Mouse (Mus musculus): ENCODE data around the gene Snrnp25. TPM values are rescaled to one million over a fixed set of nuclear protein-coding genes. Genes with fewer than 3 reads are reported as not detected.
A peak's percentile ranks its signal among the peaks of the same experiment; 100 is the strongest.
"Not testable (repeated sequence)": the region's sequence is repeated elsewhere in the genome, so short reads cannot be mapped to it uniquely, and the experiment has no call there.

Snrnp25 gene
- polyA plus RNA-seq, 1 experiment from 2014 or later = 45.6 TPM

DNA sequence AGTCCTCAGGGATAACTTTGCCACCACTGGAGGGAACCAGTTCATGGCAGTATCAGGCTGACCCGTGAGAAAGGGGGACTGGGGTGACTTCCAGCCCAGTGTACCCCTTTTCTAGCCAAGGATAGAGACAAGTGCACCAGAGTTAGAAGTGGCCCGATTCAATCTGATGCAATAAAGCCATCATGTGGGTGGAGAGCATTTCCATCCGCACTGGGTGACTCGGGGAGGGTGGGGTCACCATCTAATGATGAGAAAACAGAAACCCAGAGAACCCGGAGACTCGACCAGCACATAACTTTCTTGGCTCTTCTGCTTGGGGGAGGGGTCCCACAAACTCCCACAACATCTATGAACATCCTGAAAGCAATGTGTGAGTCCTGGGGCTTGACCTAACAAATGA lies 8.5 kb upstream of the Snrnp25 start:
- Histone ChIP-seq H3K27ac (no peak overlapping the region), H3K9ac (no peak overlapping the region), H3K4me3 (no peak overlapping the region), H3K4me2 (no peak overlapping the region), H3K27me3 (peaks cover 14% of the 10 kb centered on the region), H3K9me3 (no peaks in the 10 kb centered on the region), H3K4me1 (no peaks in the 10 kb centered on the region), H3K36me3 (no peaks in the 10 kb centered on the region)
- ATAC-seq (ENCODE audit: insufficient number of reproducible peaks, low FRiP score, low TSS enrichment, low read depth) = no peak
- 63% methylated on average over 6 of the region's 6 CpGs for WGBS

DNA sequence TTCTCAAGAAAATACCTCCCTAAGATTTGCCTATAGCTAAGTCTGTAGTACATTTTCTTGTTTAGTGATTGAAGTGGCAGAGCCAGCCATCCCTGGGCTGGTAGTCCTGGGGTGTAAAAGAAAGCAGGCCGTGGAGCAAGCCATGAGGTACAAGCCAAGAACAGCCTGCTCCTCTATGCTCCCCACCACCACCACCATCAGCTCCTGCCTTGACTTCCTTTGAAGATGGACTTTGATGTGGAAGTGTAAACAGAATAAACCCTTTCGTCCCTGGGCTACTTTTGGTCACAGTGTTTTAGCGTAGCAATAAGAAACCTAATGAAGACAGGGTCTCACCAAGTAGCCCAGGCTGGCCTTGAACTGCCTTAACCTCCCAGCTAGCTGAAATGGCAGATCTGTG lies 7.4 kb upstream of the Snrnp25 start:
- 25% methylated on average over 3 of the region's 3 CpGs for WGBS
- Histone ChIP-seq H3K4me2 (no peak overlapping the region), H3K36me3 (no peaks in the 10 kb centered on the region), H3K4me3 (no peak overlapping the region), H3K9me3 (no peaks in the 10 kb centered on the region), H3K27me3 (peaks cover 14% of the 10 kb centered on the region), H3K9ac (no peak overlapping the region), H3K27ac (no peak overlapping the region), H3K4me1 (no peaks in the 10 kb centered on the region)
- ATAC-seq (ENCODE audit: insufficient number of reproducible peaks, low FRiP score, low TSS enrichment, low read depth) = no peak

DNA sequence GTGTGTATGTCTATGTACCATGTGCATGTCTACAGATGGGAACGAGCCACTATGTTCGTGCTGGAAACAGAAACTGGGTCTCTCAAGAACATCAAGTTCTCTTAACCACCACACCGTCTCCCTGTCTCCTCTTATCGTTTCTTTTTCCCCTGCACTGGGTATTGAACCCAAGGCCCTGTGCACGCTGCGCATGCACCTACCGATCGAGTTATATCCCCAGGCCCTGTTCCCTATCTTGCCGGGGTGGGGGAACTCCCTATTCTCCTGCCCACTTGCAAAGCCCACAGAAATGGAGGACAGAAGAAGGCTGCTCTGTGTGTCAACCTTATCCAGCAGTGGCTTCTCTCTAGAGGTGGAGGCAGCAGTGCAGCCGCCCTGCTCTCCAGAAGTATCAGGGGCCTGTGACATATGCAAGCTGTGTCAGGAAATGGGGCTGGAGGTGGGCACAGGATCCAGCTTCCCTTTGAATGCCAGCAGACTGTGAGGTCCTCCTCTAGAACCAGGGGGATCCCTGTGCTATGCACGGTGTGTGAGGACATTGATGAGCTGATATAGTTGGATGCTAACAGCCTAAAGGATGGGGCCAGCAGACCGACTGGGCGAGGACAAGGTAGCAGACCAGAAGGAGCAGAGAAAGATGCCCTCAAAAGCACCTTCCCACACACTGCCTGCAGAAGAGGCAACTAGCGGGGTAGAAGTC lies 6.8 kb upstream of the Snrnp25 start:
- Histone ChIP-seq H3K4me3 (no peak overlapping the region), H3K4me2 (no peak overlapping the region), H3K9me3 (no peaks in the 10 kb centered on the region), H3K27ac (no peak overlapping the region), H3K9ac (no peak overlapping the region), H3K4me1 (no peaks in the 10 kb centered on the region), H3K36me3 (no peaks in the 10 kb centered on the region), H3K27me3 (peaks cover 14% of the 10 kb centered on the region)
- no peak for ATAC-seq (ENCODE audit: insufficient number of reproducible peaks, low FRiP score, low TSS enrichment, low read depth)
- WGBS = 66% methylated on average over 14 of the region's 14 CpGs

DNA sequence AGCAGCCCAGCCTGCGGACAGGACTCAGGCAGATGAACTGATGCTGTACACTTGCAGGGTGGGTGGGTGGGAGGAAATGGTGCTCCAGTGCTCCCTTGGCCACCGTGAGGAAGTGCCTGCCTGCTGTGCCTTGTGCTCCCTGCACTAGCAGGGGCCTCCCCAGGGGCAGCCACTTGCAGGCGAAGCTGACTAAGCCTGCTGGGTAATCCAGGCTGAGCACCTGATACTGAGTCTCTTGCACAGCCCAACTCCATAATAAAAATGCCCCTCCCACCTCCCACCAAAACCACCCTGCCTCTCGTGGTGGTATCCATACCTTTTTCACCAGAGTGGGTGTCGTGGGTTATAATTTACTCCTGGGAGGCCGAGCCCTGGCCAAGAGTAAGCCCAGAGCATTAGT lies 6.0 kb upstream of the Snrnp25 start:
- Histone ChIP-seq H3K36me3 (no peaks in the 10 kb centered on the region), H3K4me2 (no peak overlapping the region), H3K27ac (no peak overlapping the region), H3K4me3 (no peak overlapping the region), H3K9ac (no peak overlapping the region), H3K9me3 (no peaks in the 10 kb centered on the region), H3K27me3 (peaks cover 14% of the 10 kb centered on the region), H3K4me1 (no peaks in the 10 kb centered on the region)
- WGBS = 33% methylated on average over 6 of the region's 6 CpGs
- ATAC-seq (ENCODE audit: insufficient number of reproducible peaks, low FRiP score, low TSS enrichment, low read depth) = no peak; the same call in 1 of the 2 replicates

DNA sequence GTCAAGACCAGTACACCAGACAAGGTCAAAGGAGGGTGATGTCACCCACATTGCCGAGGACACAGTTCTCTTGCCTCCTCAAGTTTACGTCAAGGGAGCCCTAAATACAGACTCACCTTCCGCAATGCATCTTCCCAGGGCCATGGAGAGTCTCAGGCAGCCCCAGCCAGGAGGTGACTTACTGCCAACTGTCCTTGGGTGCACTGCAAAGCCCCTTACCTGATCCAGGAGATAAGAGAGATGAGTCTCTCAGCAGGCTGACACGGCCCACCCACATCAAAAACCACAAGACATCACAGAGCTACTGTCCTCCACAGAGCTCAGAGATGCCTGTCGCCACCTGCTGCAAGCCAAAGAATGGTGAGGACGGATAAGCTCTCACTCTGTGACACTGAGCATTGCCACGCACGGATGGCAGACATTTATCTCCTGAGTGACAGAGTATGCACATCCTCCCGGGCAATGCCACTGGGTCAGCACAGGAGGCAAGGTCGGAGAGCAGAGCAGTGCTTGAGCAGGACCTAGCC lies 5.1 kb upstream of the Snrnp25 start, which contains the start of gene Il9r:
TSS of gene Il9r (minus strand) at position 205 of the 527 bp plus-strand sequence.
- no peak for ATAC-seq (ENCODE audit: insufficient number of reproducible peaks, low FRiP score, low TSS enrichment, low read depth)
- no peaks in the 10 kb centered on the region for H3K36me3 ChIP-seq
- WGBS = 66% methylated on average over 10 of the region's 10 CpGs
- no peak within 1 kb of the TSS for H3K27ac ChIP-seq
- peaks cover 6% of the 10 kb centered on the region for H3K4me1 ChIP-seq
- H3K27me3 ChIP-seq = peaks cover 11% of the 10 kb centered on the region
- no peak within 1 kb of the TSS for H3K4me3 ChIP-seq
- H3K9ac ChIP-seq = no peak within 1 kb of the TSS
- H3K9me3 ChIP-seq = no peaks in the 10 kb centered on the region
- H3K4me2 ChIP-seq = no peak within 1 kb of the TSS

DNA sequence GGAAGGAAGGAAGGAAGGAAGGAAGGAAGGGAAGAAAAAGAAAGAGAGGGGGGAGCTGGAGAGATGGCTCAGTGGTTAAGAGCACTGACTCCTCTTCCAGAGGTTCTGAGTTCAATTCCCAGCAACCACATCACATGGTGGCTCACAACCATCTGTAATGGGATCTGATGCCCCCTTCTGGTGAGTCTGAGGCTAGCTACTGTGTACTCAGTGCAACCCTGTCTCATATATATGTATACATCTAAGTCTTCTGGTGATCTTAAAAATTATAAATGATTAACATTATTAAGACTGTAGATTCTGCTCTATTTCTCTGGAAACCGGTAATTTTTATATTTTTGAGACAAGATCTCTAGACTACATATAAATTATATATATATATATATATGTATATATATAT lies 4.2 kb upstream of the Snrnp25 start:
- H3K9ac ChIP-seq; H3K4me1 ChIP-seq; H3K9me3 ChIP-seq; H3K4me2 ChIP-seq; H3K36me3 ChIP-seq; H3K27ac ChIP-seq; ATAC-seq (ENCODE audit: insufficient number of reproducible peaks, low FRiP score, low TSS enrichment, low read depth); H3K4me3 ChIP-seq; H3K27me3 ChIP-seq: not testable (repeated sequence)
- WGBS = 60% methylated on average over 1 of the region's 1 CpGs

DNA sequence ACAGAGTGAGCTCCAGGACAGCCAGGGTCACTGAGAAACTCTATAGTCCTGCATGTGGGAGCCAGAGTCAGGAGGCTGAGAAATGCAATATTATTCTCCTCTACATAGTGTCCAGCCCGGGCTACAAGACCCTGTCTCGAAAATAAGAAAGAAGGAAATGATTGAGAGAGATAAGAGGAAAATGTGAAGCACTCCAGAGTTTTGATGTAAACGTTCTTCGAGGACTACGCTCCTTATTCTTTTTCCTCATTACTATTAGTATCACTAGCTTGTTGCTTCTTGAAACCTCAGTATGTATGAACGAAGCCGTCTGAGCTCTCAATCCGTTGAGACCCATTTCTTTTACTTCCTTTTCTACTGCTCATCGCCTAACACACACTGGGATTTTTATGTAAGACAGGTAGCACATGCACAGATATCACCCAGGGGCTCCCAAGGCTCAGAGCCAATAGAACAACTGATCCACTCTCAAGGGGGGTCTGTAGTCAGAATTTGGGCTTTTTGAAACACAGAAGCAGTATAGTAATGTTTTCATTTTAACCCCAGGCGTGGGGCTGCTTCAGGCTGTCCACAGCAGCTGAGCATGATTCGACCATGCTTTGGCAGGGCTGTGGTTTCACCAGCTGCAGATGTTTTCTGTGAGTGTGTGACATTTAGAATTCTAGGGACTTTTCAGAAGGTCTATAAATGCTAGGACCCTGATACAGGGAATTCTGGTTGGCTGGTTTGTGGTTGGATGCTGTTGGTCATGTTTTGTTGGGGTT lies 3.1 kb upstream of the Snrnp25 start:
- no peak overlapping the region for H3K4me3 ChIP-seq
- no peak for ATAC-seq (ENCODE audit: insufficient number of reproducible peaks, low FRiP score, low TSS enrichment, low read depth)
- no peaks in the 10 kb centered on the region for H3K9me3 ChIP-seq
- H3K36me3 ChIP-seq = peaks cover 2% of the 10 kb centered on the region; the same call in 1 of the 2 replicates
- H3K9ac ChIP-seq = no peak overlapping the region
- no peaks in the 10 kb centered on the region for H3K27me3 ChIP-seq
- 76% methylated on average over 11 of the region's 11 CpGs for WGBS
- no peak overlapping the region for H3K27ac ChIP-seq
- no peak overlapping the region for H3K4me2 ChIP-seq
- H3K4me1 ChIP-seq = peaks cover 13% of the 10 kb centered on the region

DNA sequence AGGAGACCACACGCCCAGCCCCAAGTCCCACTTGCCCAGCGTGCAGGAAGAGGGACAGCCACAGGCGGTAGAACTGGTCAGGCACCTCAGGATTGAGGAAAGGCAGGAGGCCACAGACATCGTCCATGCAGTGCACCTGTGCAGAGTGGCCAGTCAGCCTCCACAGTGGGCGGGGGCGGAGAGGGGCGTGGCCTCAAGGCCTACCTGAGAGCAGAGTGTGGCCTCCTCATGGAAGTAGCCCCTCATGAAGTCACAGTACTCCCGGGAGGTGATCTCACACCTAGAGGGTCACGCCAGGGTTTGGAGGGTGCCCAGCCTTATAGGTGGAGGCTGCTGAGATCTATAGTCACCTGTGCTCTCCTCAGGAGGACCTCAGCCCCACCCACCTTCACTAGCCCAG lies 5.4 kb downstream of the Snrnp25 start:
- H3K4me3 ChIP-seq = no peak overlapping the region
- H3K27ac ChIP-seq = no peak overlapping the region
- peaks cover 7% of the 10 kb centered on the region for H3K4me1 ChIP-seq
- no peaks in the 10 kb centered on the region for H3K27me3 ChIP-seq
- peaks cover 87% of the 10 kb centered on the region for H3K36me3 ChIP-seq
- WGBS = 88% methylated on average over 9 of the region's 9 CpGs
- H3K9me3 ChIP-seq = no peaks in the 10 kb centered on the region
- no peak overlapping the region for H3K9ac ChIP-seq
- ATAC-seq (ENCODE audit: insufficient number of reproducible peaks, low FRiP score, low TSS enrichment, low read depth) = no peak
- H3K4me2 ChIP-seq = no peak overlapping the region

DNA sequence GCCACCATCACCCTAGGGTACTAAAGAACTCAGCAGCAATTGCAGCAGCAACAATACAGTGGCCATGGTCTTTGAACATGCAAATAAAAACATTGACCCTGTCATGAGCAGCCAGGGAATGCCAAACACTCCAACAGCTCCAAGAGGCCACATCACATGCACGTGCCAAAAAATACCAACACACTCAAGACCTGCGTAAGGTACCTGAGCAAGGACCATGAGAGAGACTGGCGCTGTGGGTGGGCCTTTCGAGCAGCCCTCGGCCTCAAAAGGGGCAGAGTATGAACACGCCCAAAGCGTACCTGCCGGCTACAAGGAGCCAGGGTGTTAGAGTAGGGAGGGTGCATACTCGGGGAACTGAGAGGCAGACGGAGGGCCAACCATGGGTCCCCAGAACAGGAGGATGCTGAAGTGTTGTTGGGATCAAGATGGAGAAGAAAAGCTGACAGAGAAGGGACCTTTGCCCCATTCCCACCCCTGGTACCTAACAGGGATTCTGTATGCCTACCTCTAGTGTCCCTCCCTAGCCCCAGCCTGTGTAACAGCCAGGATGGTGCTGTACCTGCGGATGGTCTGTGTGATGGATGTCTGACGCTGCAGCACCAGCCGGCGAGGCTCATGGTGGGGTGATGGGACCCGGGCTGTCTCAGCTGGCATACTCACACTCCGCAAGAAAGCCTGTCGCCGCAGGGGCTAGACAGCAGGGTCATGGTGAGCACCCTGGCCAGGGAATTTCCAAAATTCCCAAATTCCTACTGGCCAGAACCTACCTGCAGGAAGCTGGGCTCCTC lies 10.4 kb downstream of the Snrnp25 start:
- Histone ChIP-seq H3K9ac (no peak overlapping the region), H3K4me1 (peaks cover 31% of the 10 kb centered on the region), H3K36me3 (peaks cover 59% of the 10 kb centered on the region), H3K9me3 (no peaks in the 10 kb centered on the region), H3K4me3 (no peak overlapping the region), H3K4me2 (no peak overlapping the region), H3K27ac (no peak overlapping the region), H3K27me3 (no peaks in the 10 kb centered on the region)
- WGBS = 93% methylated on average over 18 of the region's 18 CpGs
- ATAC-seq (ENCODE audit: insufficient number of reproducible peaks, low FRiP score, low TSS enrichment, low read depth) = no peak

DNA sequence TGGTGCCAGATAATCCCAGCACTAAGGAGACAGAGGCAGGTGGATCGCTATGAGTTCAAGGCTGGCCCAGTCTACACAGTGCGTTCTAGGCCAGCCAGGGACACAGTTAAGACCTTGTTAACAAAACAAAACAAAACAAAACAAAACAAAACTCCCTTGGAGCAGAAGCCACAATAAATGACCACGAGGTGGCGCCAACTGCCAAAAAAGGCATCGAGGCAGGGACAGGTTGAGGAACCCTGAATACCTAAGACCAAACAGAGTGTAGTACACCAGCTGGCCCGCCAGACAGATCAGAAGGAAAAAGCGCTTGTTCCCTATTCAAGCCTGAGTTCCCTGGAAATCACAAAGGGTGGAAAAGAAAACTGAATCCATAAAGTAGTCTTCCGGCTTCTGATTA lies 11.6 kb downstream of the Snrnp25 start:
- H3K9ac ChIP-seq = no peak overlapping the region
- WGBS = 26% methylated on average over 8 of the region's 8 CpGs
- H3K4me1 ChIP-seq = peaks cover 39% of the 10 kb centered on the region
- ATAC-seq (ENCODE audit: insufficient number of reproducible peaks, low FRiP score, low TSS enrichment, low read depth) = no peak
- H3K9me3 ChIP-seq = no peaks in the 10 kb centered on the region
- H3K27ac ChIP-seq = no peak overlapping the region
- H3K36me3 ChIP-seq = peaks cover 46% of the 10 kb centered on the region
- H3K4me2 ChIP-seq = no peak overlapping the region
- H3K4me3 ChIP-seq = no peak overlapping the region
- no peaks in the 10 kb centered on the region for H3K27me3 ChIP-seq

DNA sequence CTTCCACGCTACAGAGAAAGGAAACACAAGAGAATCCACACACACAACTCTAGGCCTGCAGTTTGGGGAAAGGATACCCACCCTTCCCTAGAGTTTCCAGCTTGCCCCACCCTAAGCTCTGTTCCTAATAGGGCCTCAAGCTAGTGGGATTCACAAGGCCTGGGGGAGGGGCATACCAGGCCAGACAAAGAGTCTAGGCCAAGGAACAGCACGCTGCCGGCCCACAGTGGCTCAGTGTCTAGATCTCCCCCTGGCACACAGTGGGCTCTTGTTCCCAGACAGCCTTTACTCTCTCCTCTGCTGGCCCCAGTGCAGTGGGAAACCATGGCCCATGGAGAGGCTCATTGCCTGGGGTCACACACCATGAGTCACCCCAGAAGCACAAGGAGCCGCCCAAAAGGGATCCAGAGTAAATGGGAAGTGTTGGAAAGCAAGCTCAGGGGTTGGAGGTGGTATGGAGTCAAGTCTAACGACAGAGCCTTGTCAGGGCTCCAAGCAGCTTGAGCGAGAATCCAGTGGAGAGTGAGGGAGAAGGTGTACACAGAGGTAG lies 13.4 kb downstream of the Snrnp25 start:
- H3K4me2 ChIP-seq = no peak overlapping the region
- peak overlapping the region; percentile 54 for H3K27ac ChIP-seq
- no peaks in the 10 kb centered on the region for H3K9me3 ChIP-seq
- peaks cover 54% of the 10 kb centered on the region for H3K4me1 ChIP-seq
- H3K36me3 ChIP-seq = peaks cover 29% of the 10 kb centered on the region
- no peak overlapping the region for H3K4me3 ChIP-seq
- no peak for ATAC-seq (ENCODE audit: insufficient number of reproducible peaks, low FRiP score, low TSS enrichment, low read depth)
- no peak overlapping the region for H3K9ac ChIP-seq
- 51% methylated on average over 6 of the region's 6 CpGs for WGBS
- H3K27me3 ChIP-seq = no peaks in the 10 kb centered on the region

All from limb, embryonic 15.5 days (tissue).